Mouse (Mus musculus): ENCODE results near the gene Pip4k2a.

DNA sequence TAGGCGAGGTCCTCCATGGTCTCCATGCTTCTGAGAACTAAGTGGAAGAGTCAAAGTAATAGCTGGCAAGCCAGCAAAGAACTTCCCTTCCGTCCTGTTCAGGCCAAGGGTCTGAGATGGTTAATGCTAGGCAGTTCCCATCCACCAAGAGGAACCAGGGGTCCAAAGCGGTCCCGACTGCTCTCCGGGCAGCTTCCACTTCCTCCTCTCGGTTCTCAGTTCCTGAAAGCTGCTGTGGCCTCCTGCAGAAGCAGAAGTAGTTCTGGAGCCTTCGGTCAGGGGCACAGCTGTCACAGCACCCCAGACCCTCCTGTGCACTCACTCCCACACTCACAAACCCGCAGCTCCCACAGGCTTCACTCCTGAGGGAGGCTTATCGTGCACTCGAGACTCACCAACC, 6.9 kb upstream of the Pip4k2a start:
- TF ChIP-seq CTCF (conservative IDR thresholded peaks at IDR 0.05 in 1 of 2, IDR thresholded peaks at IDR 0.05 in 1 of 2; ENCODE audit: low read depth in 2 of 2, low read length in 2 of 2) (no peak), TCF12 (IDR thresholded peaks at IDR 0.05; ENCODE audit: low read depth, low read length) (peak; percentile 94), HCFC1 (IDR thresholded peaks at IDR 0.05; ENCODE audit: low read depth, low read length) (no peak; the same call in 1 of the 2 replicates), CHD2 (IDR thresholded peaks at IDR 0.05; ENCODE audit: low read length) (peak; percentile 92), MXI1 (IDR thresholded peaks at IDR 0.05; ENCODE audit: low read depth, low read length) (no peak)

Measured in CH12.LX (cell line).